In genomic region chr6:114723925-114724324, GRCm38 (mm10) we compare ENCODE assay signal across 9 mouse cellular contexts.
DNase-seq lines count a peak whose midpoint lies in the region; ATAC-seq and TF ChIP-seq lines count a peak whose summit lies in the region.
"Had no signal": no experiment of that assay in that cellular context is flagged by ENCODE, and none has a peak within 500 bp of the region (broad histone marks: within the 10 kb centered on the region; RNA-seq: fewer than 3 reads in every experiment).

No protein-coding gene starts in this region.

- no peak overlapping the region for H3K27ac ChIP-seq in cerebellum, adult 2 months (ENCODE audit: insufficient read depth, low read length)
- H3K27ac ChIP-seq in forebrain, embryonic 13.5 days, result no peak overlapping the region
- H3K27ac ChIP-seq in hindbrain, embryonic 16.5 days (ENCODE audit: low read depth, low read length), result no peak overlapping the region
- no peak overlapping the region for H3K27ac ChIP-seq in midbrain, embryonic 13.5 days
- no peak overlapping the region for H3K27ac ChIP-seq in thymus, adult 2 months (ENCODE audit: control insufficient read depth, insufficient read depth, low read length)
- H3K27ac ChIP-seq: liver, embryonic 13.5 days had no signal

- no peak overlapping the region for H3K4me2 ChIP-seq in forebrain, embryonic 13.5 days
- H3K4me2 ChIP-seq in hindbrain, embryonic 16.5 days (ENCODE audit: low read length), result no peak overlapping the region
- H3K4me2 ChIP-seq in midbrain, embryonic 13.5 days (replicated peaks), result no peak overlapping the region
- H3K4me2 ChIP-seq: liver, embryonic 13.5 days had no signal

- 28% methylated on average over 9 of the region's 9 CpGs for WGBS in cerebellum, adult 2 months
- 24% methylated on average over 9 of the region's 9 CpGs for WGBS in forebrain, embryonic 13.5 days
- WGBS in hindbrain, embryonic 16.5 days, result 25% methylated on average over 9 of the region's 9 CpGs
- 30% methylated on average over 9 of the region's 9 CpGs for WGBS in midbrain, embryonic 13.5 days
- 35% methylated on average over 9 of the region's 9 CpGs for WGBS in thymus, adult 2 months

- H3K9ac ChIP-seq in forebrain, embryonic 13.5 days, result no peak overlapping the region
- peak overlapping the region; percentile 40; the same call in 1 of the 2 replicates for H3K9ac ChIP-seq in hindbrain, embryonic 16.5 days (ENCODE audit: low read depth, low read length)
- no peak overlapping the region for H3K9ac ChIP-seq in midbrain, embryonic 13.5 days (replicated peaks)
- H3K9ac ChIP-seq: liver, embryonic 13.5 days had no signal

- H3K27me3 ChIP-seq in cerebellum, adult 2 months (ENCODE audit: control insufficient read depth, insufficient read depth, low read length), result no peaks in the 10 kb centered on the region
- no peaks in the 10 kb centered on the region for H3K27me3 ChIP-seq in forebrain, embryonic 13.5 days
- no peaks in the 10 kb centered on the region for H3K27me3 ChIP-seq in hindbrain, embryonic 16.5 days (replicated peaks; ENCODE audit: control insufficient read depth, insufficient read depth, low read length)
- no peaks in the 10 kb centered on the region for H3K27me3 ChIP-seq in midbrain, embryonic 13.5 days
- no peaks in the 10 kb centered on the region for H3K27me3 ChIP-seq in thymus, adult 2 months (ENCODE audit: control insufficient read depth, insufficient read depth, low read length)
- H3K27me3 ChIP-seq: liver, embryonic 13.5 days had no signal

- peak in 1 of 2 experiments; percentile 18 for DNase-seq in cerebellum, adult 2 months
- DNase-seq in cerebellum, adult 11-12 months, result no peak
- DNase-seq in adipocyte (ENCODE audit: low spot score), result peak; percentile 65
- peak; percentile 58 to 65 for DNase-seq in left cerebral cortex, adult 18-20 months (ENCODE audit: low spot score in 2 of 2)
- DNase-seq in thymus, adult 2 months, result peak; percentile 60
- DNase-seq: liver, embryonic 13.5 days had no signal

- peak; percentile 68 for TF ChIP-seq CTCF in cerebellum, adult 2 months (IDR thresholded peaks at IDR 0.05; ENCODE audit: borderline replicate concordance, insufficient read depth, low read depth, low read length)
- peak; percentile 19; the same call in 1 of the 2 replicates for TF ChIP-seq CTCF in thymus, adult 2 months (IDR thresholded peaks at IDR 0.05; ENCODE audit: borderline replicate concordance, control insufficient read depth, extremely low read depth, insufficient read depth, low read length, poor library complexity)

- no peak overlapping the region for H3K4me3 ChIP-seq in cerebellum, adult 2 months (replicated peaks; ENCODE audit: insufficient read depth, low read depth, low read length)
- H3K4me3 ChIP-seq in forebrain, embryonic 13.5 days, result no peak overlapping the region
- no peak overlapping the region for H3K4me3 ChIP-seq in hindbrain, embryonic 16.5 days (ENCODE audit: low read length)
- H3K4me3 ChIP-seq in midbrain, embryonic 13.5 days (replicated peaks), result no peak overlapping the region
- H3K4me3 ChIP-seq in thymus, adult 2 months (ENCODE audit: control insufficient read depth, insufficient read depth, low read length), result no peak overlapping the region
- H3K4me3 ChIP-seq: liver, embryonic 13.5 days had no signal

- ATAC-seq in forebrain, embryonic 13.5 days, result peak; percentile 75
- ATAC-seq in hindbrain, embryonic 16.5 days, result peak; percentile 77
- ATAC-seq in midbrain, embryonic 13.5 days, result peak; percentile 63

- H3K9me3 ChIP-seq in forebrain, embryonic 13.5 days (replicated peaks), result no peaks in the 10 kb centered on the region
- H3K9me3 ChIP-seq in hindbrain, embryonic 16.5 days (ENCODE audit: control insufficient read depth, low read length), result no peaks in the 10 kb centered on the region
- no peaks in the 10 kb centered on the region for H3K9me3 ChIP-seq in midbrain, embryonic 13.5 days
- H3K9me3 ChIP-seq: liver, embryonic 13.5 days had no signal

- H3K36me3 ChIP-seq in forebrain, embryonic 13.5 days (ENCODE audit: poor library complexity, severe bottlenecking), result no peaks in the 10 kb centered on the region
- no peaks in the 10 kb centered on the region for H3K36me3 ChIP-seq in hindbrain, embryonic 16.5 days (ENCODE audit: control insufficient read depth, insufficient read depth, low read length)
- no peaks in the 10 kb centered on the region for H3K36me3 ChIP-seq in midbrain, embryonic 13.5 days
- no peaks in the 10 kb centered on the region for H3K36me3 ChIP-seq in thymus, adult 2 months (ENCODE audit: control insufficient read depth, insufficient read depth, low read length)
- H3K36me3 ChIP-seq: liver, embryonic 13.5 days had no signal

- TF ChIP-seq POLR2A in cerebellum, adult 2 months (IDR thresholded peaks at IDR 0.05; ENCODE audit: borderline replicate concordance, insufficient read depth, low read length), result no peak
- TF ChIP-seq POLR2A in thymus, adult 2 months (IDR thresholded peaks at IDR 0.05; ENCODE audit: control insufficient read depth, extremely low read depth, insufficient read depth, low read length, poor library complexity), result no peak

- H3K4me1 ChIP-seq in cerebellum, adult 2 months (ENCODE audit: control insufficient read depth, insufficient read depth, low read length), result no peaks in the 10 kb centered on the region
- H3K4me1 ChIP-seq in forebrain, embryonic 13.5 days, result peaks cover 39% of the 10 kb centered on the region
- H3K4me1 ChIP-seq in hindbrain, embryonic 16.5 days (ENCODE audit: control insufficient read depth, insufficient read depth, low read depth, low read length), result peaks cover 9% of the 10 kb centered on the region
- peaks cover 27% of the 10 kb centered on the region for H3K4me1 ChIP-seq in midbrain, embryonic 13.5 days (replicated peaks)
- H3K4me1 ChIP-seq in thymus, adult 2 months (replicated peaks; ENCODE audit: control insufficient read depth, insufficient read depth, low read length), result peaks cover 3% of the 10 kb centered on the region
- H3K4me1 ChIP-seq: liver, embryonic 13.5 days had no signal
